Mouse (Mus musculus): Measurements from ENCODE around the gene Irf2. TPM values are rescaled to one million over a fixed set of nuclear protein-coding genes. Genes with fewer than 3 reads are reported as not detected.

Irf2 gene
- polyA plus RNA-seq, 1 experiment from 2014 or later: 23.2 TPM

DNA sequence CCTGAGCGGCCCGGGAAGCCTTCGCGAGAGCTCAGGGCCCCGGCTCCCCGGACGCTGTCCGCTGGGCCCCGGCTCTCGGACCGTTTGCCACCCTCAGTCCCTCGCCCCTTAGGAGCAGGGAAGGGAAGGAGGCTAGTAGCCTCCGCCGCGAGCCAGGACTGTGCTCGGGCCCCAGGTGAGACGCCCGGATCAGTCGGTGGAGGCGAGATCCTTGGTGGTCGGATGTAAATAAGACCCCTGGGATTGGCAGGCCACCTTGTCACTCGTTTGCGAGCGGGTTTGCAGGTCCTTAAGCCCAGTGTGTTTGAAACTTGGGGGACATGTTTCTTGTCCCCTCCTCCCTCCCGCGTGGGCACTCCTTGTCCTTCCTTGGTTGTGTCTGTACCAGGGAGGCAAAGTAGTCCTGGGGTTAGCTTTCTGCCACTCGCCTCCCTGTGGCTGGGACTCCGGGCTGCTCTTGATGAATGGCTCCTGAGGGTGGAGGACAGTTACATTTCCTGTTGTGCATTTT is 1.8 kb downstream of the Irf2 start:
- H3K27ac ChIP-seq (ENCODE audit: low read length): peak overlapping the region; percentile 90
- peak overlapping the region; percentile 94 for H3K4me3 ChIP-seq (ENCODE audit: low read depth, low read length)
- no peaks in the 10 kb centered on the region for H3K36me3 ChIP-seq (ENCODE audit: control insufficient read depth, insufficient read depth, low read length)
- no peaks in the 10 kb centered on the region; the same call in 1 of the 2 replicates for H3K9me3 ChIP-seq (ENCODE audit: control insufficient read depth, low read depth, low read length)
- no peak for ATAC-seq (ENCODE audit: insufficient number of reproducible peaks, insufficient read depth, low FRiP score, low read depth)
- peak overlapping the region; percentile 87 for H3K4me2 ChIP-seq (replicated peaks; ENCODE audit: low read depth, low read length)
- under 1% methylated on average over 28 of the region's 28 CpGs for WGBS
- H3K9ac ChIP-seq (replicated peaks; ENCODE audit: low read depth, low read length): peak overlapping the region; percentile 98
- peaks cover 18% of the 10 kb centered on the region for H3K4me1 ChIP-seq (ENCODE audit: control insufficient read depth, insufficient read depth, low read length)
- H3K27me3 ChIP-seq (ENCODE audit: control insufficient read depth, insufficient read depth, low read length): no peaks in the 10 kb centered on the region

DNA sequence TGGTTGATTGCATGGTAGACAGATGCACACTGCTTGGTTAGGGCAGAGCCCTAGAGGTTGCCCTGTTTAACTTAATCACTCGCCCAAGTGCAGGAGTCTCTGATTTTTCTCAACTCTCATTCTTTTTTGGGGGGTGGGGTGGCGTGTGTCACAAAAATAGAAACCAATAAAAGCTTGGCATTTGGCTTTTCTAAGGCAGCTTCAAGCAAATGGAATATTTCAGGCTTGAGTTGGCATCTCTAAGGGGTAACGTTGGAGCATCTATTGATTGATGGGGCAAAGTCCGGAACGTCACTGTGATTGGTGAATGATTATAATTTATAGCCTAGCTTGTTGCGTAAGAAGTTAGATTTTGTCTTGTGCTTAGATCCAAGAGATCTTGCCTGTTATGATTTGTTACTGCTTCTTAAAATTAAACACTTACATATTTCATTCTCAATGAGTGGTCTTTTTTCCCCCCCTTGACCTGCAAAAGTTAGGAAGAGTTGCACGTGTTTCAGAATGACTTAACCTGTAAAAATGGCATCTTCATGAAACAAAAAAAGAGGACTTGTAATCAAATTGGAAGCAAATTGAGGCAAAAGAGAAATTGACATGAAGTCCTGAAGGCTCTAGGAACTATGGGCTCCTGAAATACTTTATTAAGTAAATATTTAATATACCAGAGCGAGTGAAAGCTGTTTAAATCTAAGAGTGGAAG is 2.6 kb downstream of the Irf2 start:
- Histone ChIP-seq H3K9ac (replicated peaks; ENCODE audit: low read depth, low read length) (peak overlapping the region; percentile 98), H3K36me3 (ENCODE audit: control insufficient read depth, insufficient read depth, low read length) (no peaks in the 10 kb centered on the region), H3K4me2 (replicated peaks; ENCODE audit: low read depth, low read length) (peak overlapping the region; percentile 87), H3K9me3 (ENCODE audit: control insufficient read depth, low read depth, low read length) (no peaks in the 10 kb centered on the region), H3K4me1 (ENCODE audit: control insufficient read depth, insufficient read depth, low read length) (peaks cover 20% of the 10 kb centered on the region), H3K27me3 (ENCODE audit: control insufficient read depth, insufficient read depth, low read length) (no peaks in the 10 kb centered on the region), H3K27ac (ENCODE audit: low read length) (no peak overlapping the region), H3K4me3 (ENCODE audit: low read depth, low read length) (peak overlapping the region; percentile 94)
- ATAC-seq (ENCODE audit: insufficient number of reproducible peaks, insufficient read depth, low FRiP score, low read depth): no peak
- whole genome bisulfite sequencing: 25% methylated on average over 8 of the region's 8 CpGs

- 0 out of 2 replicates have a peak overlapping the region, but pooled peaks have one; percentile 94 for H3K4me3 ChIP-seq (ENCODE audit: low read depth, low read length)
Observed at GRCm38 (mm10) chr8:46742691-46743082, 3.2 kb downstream of the Irf2 start.

DNA sequence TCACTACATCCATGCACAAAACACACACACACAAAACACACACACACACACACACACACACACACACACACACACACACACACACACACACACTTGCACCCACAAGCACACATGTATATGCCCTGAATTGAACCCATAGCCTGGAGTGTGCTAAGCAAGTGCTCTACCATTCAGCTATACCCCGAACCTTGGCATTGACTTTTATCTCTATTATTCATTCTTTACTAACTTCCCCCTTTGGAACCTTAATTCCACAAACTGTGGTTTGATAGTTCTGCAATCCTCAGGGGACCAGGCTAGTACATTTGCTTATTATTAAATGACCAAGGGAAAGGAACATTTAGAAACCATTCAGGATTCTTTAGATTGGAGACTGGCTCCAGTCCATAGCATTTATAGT is 5.9 kb downstream of the Irf2 start:
- H3K4me2 ChIP-seq (replicated peaks; ENCODE audit: low read depth, low read length): no peak overlapping the region
- H3K27me3 ChIP-seq (ENCODE audit: control insufficient read depth, insufficient read depth, low read length): no peaks in the 10 kb centered on the region
- H3K9me3 ChIP-seq (ENCODE audit: control insufficient read depth, low read depth, low read length): no peaks in the 10 kb centered on the region
- no peaks in the 10 kb centered on the region for H3K36me3 ChIP-seq (ENCODE audit: control insufficient read depth, insufficient read depth, low read length)
- H3K4me1 ChIP-seq (ENCODE audit: control insufficient read depth, insufficient read depth, low read length): peaks cover 15% of the 10 kb centered on the region
- no peak overlapping the region for H3K4me3 ChIP-seq (ENCODE audit: low read depth, low read length)
- no peak overlapping the region for H3K27ac ChIP-seq (ENCODE audit: low read length)
- ATAC-seq (ENCODE audit: insufficient number of reproducible peaks, insufficient read depth, low FRiP score, low read depth): no peak
- 90% methylated on average over 1 of the region's 1 CpGs for WGBS
- no peak overlapping the region for H3K9ac ChIP-seq (replicated peaks; ENCODE audit: low read depth, low read length)

More at GRCm38 (mm10) chr8:46742691-46743082, 3.2 kb downstream of the Irf2 start:
- Histone ChIP-seq H3K36me3 (ENCODE audit: control insufficient read depth, insufficient read depth, low read length) (no peaks in the 10 kb centered on the region), H3K4me2 (replicated peaks; ENCODE audit: low read depth, low read length) (peak overlapping the region; percentile 87; the same call in 1 of the 2 replicates), H3K27ac (ENCODE audit: low read length) (no peak overlapping the region), H3K9me3 (ENCODE audit: control insufficient read depth, low read depth, low read length) (no peaks in the 10 kb centered on the region), H3K27me3 (ENCODE audit: control insufficient read depth, insufficient read depth, low read length) (no peaks in the 10 kb centered on the region), H3K9ac (replicated peaks; ENCODE audit: low read depth, low read length) (no peak overlapping the region), H3K4me1 (ENCODE audit: control insufficient read depth, insufficient read depth, low read length) (peaks cover 20% of the 10 kb centered on the region)
- 23% methylated on average over 5 of the region's 5 CpGs for WGBS
- ATAC-seq (ENCODE audit: insufficient number of reproducible peaks, insufficient read depth, low FRiP score, low read depth): no peak

DNA sequence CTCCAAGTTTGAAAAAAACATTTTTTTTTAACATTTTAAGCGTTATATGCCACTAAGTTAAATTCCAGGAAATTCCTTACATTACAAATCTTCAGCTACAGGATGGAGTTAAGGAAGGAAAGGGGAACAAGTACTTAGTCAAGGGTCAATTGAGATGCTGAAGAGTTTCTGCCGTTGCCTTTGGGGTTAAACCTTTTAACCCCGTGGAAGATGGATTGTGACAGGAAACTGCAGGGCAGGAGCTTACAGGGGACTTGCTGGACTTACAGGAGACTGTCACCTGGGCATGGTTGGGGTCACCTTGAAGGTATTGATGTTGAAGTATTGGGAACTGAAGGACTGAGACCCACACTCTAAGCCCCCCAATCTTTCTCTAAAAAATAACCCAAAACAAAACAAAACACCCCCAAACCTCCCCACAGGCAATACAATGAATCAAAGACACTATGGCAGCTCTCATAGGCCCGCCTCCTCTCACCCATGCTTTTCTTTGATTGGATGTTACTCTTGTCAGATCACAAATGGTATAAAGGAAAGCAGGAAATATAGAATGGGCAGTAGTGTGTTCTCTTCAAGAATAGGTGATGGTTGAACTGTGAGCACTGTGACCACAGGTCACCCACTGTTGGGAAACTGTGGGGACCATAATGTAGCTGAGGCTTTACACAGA is 7.9 kb downstream of the Irf2 start:
- Histone ChIP-seq H3K4me1 (ENCODE audit: control insufficient read depth, insufficient read depth, low read length) (peaks cover 24% of the 10 kb centered on the region; the same call in 1 of the 2 replicates), H3K9ac (replicated peaks; ENCODE audit: low read depth, low read length) (no peak overlapping the region), H3K4me3 (ENCODE audit: low read depth, low read length) (no peak overlapping the region), H3K9me3 (ENCODE audit: control insufficient read depth, low read depth, low read length) (no peaks in the 10 kb centered on the region), H3K4me2 (replicated peaks; ENCODE audit: low read depth, low read length) (no peak overlapping the region), H3K36me3 (ENCODE audit: control insufficient read depth, insufficient read depth, low read length) (no peaks in the 10 kb centered on the region), H3K27ac (ENCODE audit: low read length) (no peak overlapping the region), H3K27me3 (ENCODE audit: control insufficient read depth, insufficient read depth, low read length) (no peaks in the 10 kb centered on the region)
- no peak for ATAC-seq (ENCODE audit: insufficient number of reproducible peaks, insufficient read depth, low FRiP score, low read depth)
- 41% methylated on average over 4 of the region's 4 CpGs for WGBS

DNA sequence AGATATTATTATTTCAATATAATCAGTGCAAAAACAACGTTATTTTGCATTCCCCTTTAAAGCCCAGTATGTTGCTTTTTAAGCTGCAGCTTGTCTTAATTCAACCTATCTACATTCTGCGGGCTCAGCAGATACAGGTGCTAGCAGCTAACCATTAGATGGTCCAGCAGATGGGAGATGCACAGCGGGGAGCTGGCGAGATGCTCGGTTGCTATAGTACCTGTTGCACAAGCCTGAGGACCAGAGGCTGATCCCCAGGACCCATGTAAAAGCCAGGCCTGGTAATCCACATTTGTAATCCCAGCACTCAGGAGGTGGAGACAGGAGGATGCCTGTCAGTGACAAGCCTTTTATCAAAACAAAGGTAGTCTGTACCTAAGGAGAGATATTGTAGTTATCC is 10.5 kb downstream of the Irf2 start:
- WGBS: 71% methylated on average over 5 of the region's 5 CpGs
- H3K4me3 ChIP-seq (ENCODE audit: low read depth, low read length): no peak overlapping the region
- no peaks in the 10 kb centered on the region for H3K27me3 ChIP-seq (ENCODE audit: control insufficient read depth, insufficient read depth, low read length)
- H3K27ac ChIP-seq (ENCODE audit: low read length): no peak overlapping the region
- no peak overlapping the region for H3K4me2 ChIP-seq (replicated peaks; ENCODE audit: low read depth, low read length)
- no peaks in the 10 kb centered on the region for H3K36me3 ChIP-seq (ENCODE audit: control insufficient read depth, insufficient read depth, low read length)
- H3K9me3 ChIP-seq (ENCODE audit: control insufficient read depth, low read depth, low read length): no peaks in the 10 kb centered on the region
- H3K9ac ChIP-seq (replicated peaks; ENCODE audit: low read depth, low read length): no peak overlapping the region
- ATAC-seq (ENCODE audit: insufficient number of reproducible peaks, insufficient read depth, low FRiP score, low read depth): no peak
- H3K4me1 ChIP-seq (ENCODE audit: control insufficient read depth, insufficient read depth, low read length): peaks cover 22% of the 10 kb centered on the region; the same call in 1 of the 2 replicates

DNA sequence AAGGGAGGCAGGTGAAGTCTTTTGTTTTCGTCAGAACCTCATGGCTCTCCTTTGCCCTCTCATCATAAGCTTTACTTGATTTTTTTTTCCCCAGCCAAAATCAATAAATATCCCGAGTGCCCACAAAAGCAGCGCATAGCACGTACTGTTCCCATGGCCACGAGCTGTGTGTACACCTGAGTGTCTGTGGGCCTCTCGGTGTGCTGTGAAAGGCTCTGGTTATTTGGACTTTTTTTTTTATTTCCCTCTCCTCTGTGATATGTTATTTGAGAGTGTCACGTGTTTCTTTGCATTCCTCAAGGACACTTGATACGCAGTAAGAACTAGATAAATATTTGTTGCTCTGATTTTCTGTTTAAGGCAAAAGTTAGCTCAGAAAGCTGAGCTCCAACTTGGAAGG is 11.0 kb downstream of the Irf2 start:
- Histone ChIP-seq H3K27ac (ENCODE audit: low read length) (no peak overlapping the region), H3K9ac (replicated peaks; ENCODE audit: low read depth, low read length) (no peak overlapping the region), H3K9me3 (ENCODE audit: control insufficient read depth, low read depth, low read length) (no peaks in the 10 kb centered on the region), H3K36me3 (ENCODE audit: control insufficient read depth, insufficient read depth, low read length) (no peaks in the 10 kb centered on the region), H3K4me1 (ENCODE audit: control insufficient read depth, insufficient read depth, low read length) (peaks cover 22% of the 10 kb centered on the region; the same call in 1 of the 2 replicates), H3K4me3 (ENCODE audit: low read depth, low read length) (no peak overlapping the region), H3K4me2 (replicated peaks; ENCODE audit: low read depth, low read length) (no peak overlapping the region), H3K27me3 (ENCODE audit: control insufficient read depth, insufficient read depth, low read length) (no peaks in the 10 kb centered on the region)
- peak; percentile 56; the same call in 1 of the 2 replicates for ATAC-seq (ENCODE audit: insufficient number of reproducible peaks, insufficient read depth, low FRiP score, low read depth)
- 51% methylated on average over 8 of the region's 8 CpGs for WGBS

DNA sequence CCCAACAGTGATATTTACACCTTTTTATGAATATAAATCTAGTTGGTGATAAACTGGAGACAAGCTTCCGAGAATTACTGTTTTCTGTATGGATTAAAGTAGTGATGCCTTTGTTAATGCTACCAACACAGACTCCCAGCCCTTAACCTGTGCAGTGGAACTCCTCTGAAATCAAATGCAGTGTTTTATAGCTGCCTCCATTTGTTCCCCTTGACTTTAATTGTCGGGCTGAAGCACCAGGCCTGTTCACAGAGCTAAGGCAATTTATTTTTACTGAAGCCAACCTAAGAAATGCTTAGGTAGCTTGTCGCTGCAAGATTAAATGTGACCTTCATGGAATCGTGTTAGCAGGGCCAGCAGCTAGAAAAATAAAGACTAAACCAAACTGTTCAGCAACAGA is 11.6 kb downstream of the Irf2 start:
- 40% methylated on average over 4 of the region's 4 CpGs for WGBS
- Histone ChIP-seq H3K4me2 (replicated peaks; ENCODE audit: low read depth, low read length) (no peak overlapping the region), H3K4me3 (ENCODE audit: low read depth, low read length) (no peak overlapping the region), H3K9me3 (ENCODE audit: control insufficient read depth, low read depth, low read length) (no peaks in the 10 kb centered on the region), H3K27me3 (ENCODE audit: control insufficient read depth, insufficient read depth, low read length) (no peaks in the 10 kb centered on the region), H3K36me3 (ENCODE audit: control insufficient read depth, insufficient read depth, low read length) (no peaks in the 10 kb centered on the region), H3K27ac (ENCODE audit: low read length) (no peak overlapping the region; the same call in 1 of the 2 replicates), H3K4me1 (ENCODE audit: control insufficient read depth, insufficient read depth, low read length) (peaks cover 25% of the 10 kb centered on the region; the same call in 1 of the 2 replicates), H3K9ac (replicated peaks; ENCODE audit: low read depth, low read length) (no peak overlapping the region)
- no peak for ATAC-seq (ENCODE audit: insufficient number of reproducible peaks, insufficient read depth, low FRiP score, low read depth)

All from stomach, embryonic 14.5 days (tissue).